Mouse (Mus musculus) midbrain, embryonic 12.5 days (tissue): ENCODE results near the gene Kcnj1. TPM values are rescaled to one million over a fixed set of nuclear protein-coding genes. Genes with fewer than 3 reads are reported as not detected.

Experiments used
- ATAC-seq: fragments of 200-750 bp; cut with Nextera tagmentation; 2 replicates; pipeline ENCODE4 v1.8.0; 2017; ENCODE audit warnings: low read depth, moderate TSS enrichment, moderate library complexity; ENCODE audit not compliant: low FRiP score
- H3K27ac ChIP-seq: fragments of 300-500 bp; sonication (generic); replicated peaks from 2 replicates; pipeline ENCODE4 v1.5.1; 2016; ENCODE audit warnings: mild to moderate bottlenecking
- H3K27me3 ChIP-seq: fragments of 300-500 bp; sonication (generic); 2 replicates; pipeline ENCODE4 v1.6.1; 2016; ENCODE audit warnings: mild to moderate bottlenecking
- H3K36me3 ChIP-seq: fragments of 300-500 bp; sonication (generic); 2 replicates; pipeline ENCODE4 v1.6.1; 2016
- H3K4me1 ChIP-seq: fragments of 300-500 bp; sonication (generic); 2 replicates; pipeline ENCODE4 v1.6.1; 2016
- H3K4me2 ChIP-seq: fragments of 300-500 bp; sonication (generic); replicated peaks from 2 replicates; pipeline ENCODE4 v1.6.1; 2016; ENCODE audit warnings: mild to moderate bottlenecking, moderate library complexity
- H3K4me3 ChIP-seq: fragments of 300-500 bp; sonication (generic); 2 replicates; pipeline ENCODE4 v1.5.1; 2016; ENCODE audit warnings: mild to moderate bottlenecking
- H3K9ac ChIP-seq: fragments of 300-500 bp; sonication (generic); replicated peaks from 2 replicates; pipeline ENCODE4 v1.6.1; 2016; ENCODE audit warnings: mild to moderate bottlenecking, moderate library complexity
- H3K9me3 ChIP-seq: fragments of 300-500 bp; sonication (generic); 2 replicates; pipeline ENCODE4 v1.6.1; 2016; ENCODE audit warnings: mild to moderate bottlenecking
- WGBS: fragments of 180-500 bp; shearing (Covaris S2); methylation state at CpG from one replicate; pipeline ENCODE4 v1.1.7; 2016; 5-methylcytosine and 5-hydroxymethylcytosine counted together
- polyA plus RNA-seq: library from polyadenylated mRNA; unstranded; fragments of >200 nt; fragmentation: Nextera tagmentation; extraction: Ambion mirVana; gene quantifications from 2 replicates; pipeline ENCODE4 v1.2.1, GENCODE M21; 2016

Kcnj1 gene
- not detected in 2 replicates for polyA plus RNA-seq

GRCm38 (mm10) chr9:32372202-32372601, at the start of gene Kcnj1:
Gene Kcnj1 (plus strand): TSS chr9:32372493.
- Histone ChIP-seq H3K36me3 (no peaks in the 10 kb centered on the region), H3K4me2 (no peak within 1 kb of the TSS), H3K4me1 (peaks cover 11% of the 10 kb centered on the region; the same call in 1 of the 2 replicates), H3K27ac (no peak within 1 kb of the TSS), H3K27me3 (no peaks in the 10 kb centered on the region), H3K4me3 (no peak within 1 kb of the TSS), H3K9me3 (no peaks in the 10 kb centered on the region), H3K9ac (no peak within 1 kb of the TSS)
- ATAC-seq: no peak
- WGBS: 92% methylated on average over 6 of the region's 6 CpGs

GRCm38 (mm10) chr9:32323610-32324009, 48.7 kb upstream of the Kcnj1 start:
- no peak overlapping the region for H3K4me3 ChIP-seq
- no peak for ATAC-seq
- WGBS: 66% methylated on average over 7 of the region's 7 CpGs
- H3K27me3 ChIP-seq: no peaks in the 10 kb centered on the region
- no peak overlapping the region for H3K27ac ChIP-seq
- H3K9me3 ChIP-seq: no peaks in the 10 kb centered on the region
- no peak overlapping the region for H3K9ac ChIP-seq
- H3K4me2 ChIP-seq: no peak overlapping the region
- H3K36me3 ChIP-seq: no peaks in the 10 kb centered on the region
- H3K4me1 ChIP-seq: peaks cover 5% of the 10 kb centered on the region; the same call in 1 of the 2 replicates

DNA sequence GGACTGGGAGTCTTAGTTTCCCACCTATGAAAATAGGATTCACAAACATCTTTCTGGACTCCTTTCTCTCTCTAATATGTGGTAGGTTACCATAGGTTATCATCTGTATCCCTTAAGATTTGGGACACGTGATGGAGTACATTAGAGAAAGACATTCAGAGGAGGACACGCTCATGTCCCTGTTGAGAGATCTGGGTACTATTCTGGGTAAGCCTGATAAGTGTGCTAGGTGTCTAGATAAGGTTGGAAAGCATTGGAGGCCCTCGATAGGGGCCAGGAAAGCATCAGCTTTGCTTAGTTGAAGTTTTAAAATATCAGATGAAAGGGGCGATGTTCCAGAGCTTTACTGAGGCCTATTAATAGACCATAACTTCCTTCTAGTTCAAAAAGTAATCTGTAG, 43.5 kb upstream of the Kcnj1 start:
- Histone ChIP-seq H3K36me3 (no peaks in the 10 kb centered on the region), H3K9me3 (no peaks in the 10 kb centered on the region), H3K4me3 (no peak overlapping the region), H3K27ac (no peak overlapping the region), H3K27me3 (no peaks in the 10 kb centered on the region), H3K4me1 (no peaks in the 10 kb centered on the region), H3K4me2 (no peak overlapping the region), H3K9ac (no peak overlapping the region)
- WGBS: 93% methylated on average over 4 of the region's 4 CpGs
- no peak for ATAC-seq

- Histone ChIP-seq H3K9me3 (no peaks in the 10 kb centered on the region), H3K9ac (no peak overlapping the region), H3K4me3 (no peak overlapping the region), H3K27me3 (no peaks in the 10 kb centered on the region), H3K36me3 (no peaks in the 10 kb centered on the region), H3K4me1 (no peaks in the 10 kb centered on the region), H3K27ac (no peak overlapping the region), H3K4me2 (no peak overlapping the region)
- WGBS: 75% methylated on average over 5 of the region's 5 CpGs
- ATAC-seq: no peak
Measured at GRCm38 (mm10) chr9:32331162-32331561, 41.1 kb upstream of the Kcnj1 start.

DNA sequence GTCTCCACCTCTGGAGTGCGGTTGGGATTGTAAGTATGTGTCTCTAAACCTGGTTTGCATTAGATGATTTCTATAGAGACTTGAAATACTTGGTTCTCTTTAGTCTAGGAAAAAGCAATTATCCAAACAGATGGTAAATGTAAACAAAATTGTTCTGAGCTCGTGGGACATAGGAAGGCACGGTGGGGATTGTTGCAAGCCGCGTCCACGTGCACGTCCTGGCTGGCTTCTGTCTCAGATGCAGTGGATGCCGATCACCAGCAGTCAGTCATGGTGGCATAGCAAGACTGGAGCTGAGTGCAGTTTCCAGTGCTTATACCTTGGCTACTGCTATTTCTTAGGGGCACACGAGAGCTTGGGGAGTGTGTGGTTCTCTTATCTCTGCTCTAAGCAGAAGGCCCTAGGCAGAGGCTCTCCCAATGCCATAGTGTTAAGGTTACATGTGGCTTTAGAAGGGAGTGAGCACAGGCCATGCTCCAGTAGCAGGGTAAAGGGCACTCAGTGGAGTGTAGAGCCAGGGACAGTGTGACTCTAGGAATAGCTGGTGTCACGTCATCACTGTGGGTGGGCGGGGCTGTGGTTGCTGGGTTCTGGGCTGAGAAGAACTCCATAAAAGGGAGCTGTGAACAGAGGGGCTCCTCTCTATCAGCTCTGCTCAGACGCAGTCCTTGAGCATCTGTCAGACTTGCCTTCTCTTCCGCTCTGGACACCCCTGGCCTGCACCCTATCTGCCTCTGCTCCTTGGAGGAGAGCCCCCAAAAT, 36.7 kb upstream of the Kcnj1 start:
- H3K27ac ChIP-seq: no peak overlapping the region
- no peaks in the 10 kb centered on the region for H3K36me3 ChIP-seq
- no peak overlapping the region for H3K9ac ChIP-seq
- no peak overlapping the region for H3K4me3 ChIP-seq
- WGBS: 83% methylated on average over 13 of the region's 13 CpGs
- H3K4me1 ChIP-seq: no peaks in the 10 kb centered on the region
- no peaks in the 10 kb centered on the region for H3K27me3 ChIP-seq
- H3K4me2 ChIP-seq: no peak overlapping the region
- H3K9me3 ChIP-seq: no peaks in the 10 kb centered on the region
- no peak for ATAC-seq

DNA sequence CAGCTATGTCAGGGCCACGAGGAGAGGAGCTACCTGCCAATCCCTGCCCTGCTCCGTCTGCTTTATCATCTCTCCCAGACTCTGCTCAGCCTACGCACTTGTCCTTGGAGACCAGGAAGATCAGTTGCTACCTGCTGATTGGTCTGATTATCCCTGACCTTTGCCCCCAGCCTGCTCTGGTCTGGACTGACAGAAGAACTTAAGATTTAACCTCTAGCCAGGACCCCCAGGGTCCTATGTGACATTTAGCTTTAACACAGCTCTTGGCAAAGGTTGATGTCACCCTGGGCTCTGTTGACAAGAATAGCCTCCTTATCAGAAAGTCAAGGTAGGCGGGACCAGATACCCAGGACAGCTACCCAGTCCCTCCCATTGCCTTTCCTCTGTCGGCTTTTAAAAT, 31.5 kb upstream of the Kcnj1 start:
- 59% methylated on average over 5 of the region's 5 CpGs for WGBS
- peaks cover 46% of the 10 kb centered on the region for H3K27me3 ChIP-seq
- H3K27ac ChIP-seq: no peak overlapping the region
- ATAC-seq: no peak
- no peak overlapping the region for H3K4me2 ChIP-seq
- H3K9ac ChIP-seq: no peak overlapping the region
- no peaks in the 10 kb centered on the region for H3K36me3 ChIP-seq
- H3K4me1 ChIP-seq: peaks cover 14% of the 10 kb centered on the region; the same call in 1 of the 2 replicates
- no peaks in the 10 kb centered on the region for H3K9me3 ChIP-seq
- H3K4me3 ChIP-seq: no peak overlapping the region

- Histone ChIP-seq H3K4me1 (peaks cover 14% of the 10 kb centered on the region; the same call in 1 of the 2 replicates), H3K36me3 (no peaks in the 10 kb centered on the region), H3K4me2 (no peak overlapping the region), H3K9ac (no peak overlapping the region), H3K27me3 (peaks cover 57% of the 10 kb centered on the region), H3K4me3 (no peak overlapping the region), H3K27ac (no peak overlapping the region), H3K9me3 (no peaks in the 10 kb centered on the region)
- 12% methylated on average over 8 of the region's 8 CpGs for WGBS
- no peak for ATAC-seq
Measured at GRCm38 (mm10) chr9:32342929-32343328, 29.4 kb upstream of the Kcnj1 start.

DNA sequence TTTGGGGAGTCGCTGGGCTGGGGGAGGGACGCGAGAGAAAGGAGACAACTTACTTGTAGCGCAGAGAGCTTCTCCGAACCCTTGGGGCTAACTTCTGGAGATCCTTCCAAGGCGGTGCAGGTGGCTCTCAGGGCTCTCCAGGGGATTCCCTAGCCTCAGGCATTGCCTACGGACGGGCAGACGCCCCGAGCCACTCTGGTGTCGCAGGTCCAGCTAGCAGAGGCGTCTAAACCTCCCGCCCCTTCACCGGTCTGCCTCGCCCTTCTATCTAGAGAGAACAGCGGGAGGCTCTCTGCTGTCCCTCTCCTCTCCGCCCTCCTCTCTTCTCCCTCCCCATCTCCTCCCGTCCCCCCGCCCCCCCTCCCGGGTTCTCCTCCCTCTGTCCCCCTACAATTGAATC, 28.2 kb upstream of the Kcnj1 start, which contains the start of gene Kcnj5:
Gene Kcnj5, minus strand, starts transcription at position 300 of the 400 bp plus-strand sequence.
- Histone ChIP-seq H3K9ac (peak within 1 kb of the TSS; percentile 41), H3K27ac (no peak within 1 kb of the TSS), H3K4me3 (peak within 1 kb of the TSS; percentile 37), H3K27me3 (peaks cover 63% of the 10 kb centered on the region), H3K4me2 (peak within 1 kb of the TSS; percentile 65), H3K4me1 (peaks cover 14% of the 10 kb centered on the region; the same call in 1 of the 2 replicates), H3K36me3 (no peaks in the 10 kb centered on the region), H3K9me3 (no peaks in the 10 kb centered on the region)
- ATAC-seq: peak; percentile 35; the same call in 1 of the 2 replicates
- 0% methylated on average over 19 of the region's 20 CpGs for WGBS

DNA sequence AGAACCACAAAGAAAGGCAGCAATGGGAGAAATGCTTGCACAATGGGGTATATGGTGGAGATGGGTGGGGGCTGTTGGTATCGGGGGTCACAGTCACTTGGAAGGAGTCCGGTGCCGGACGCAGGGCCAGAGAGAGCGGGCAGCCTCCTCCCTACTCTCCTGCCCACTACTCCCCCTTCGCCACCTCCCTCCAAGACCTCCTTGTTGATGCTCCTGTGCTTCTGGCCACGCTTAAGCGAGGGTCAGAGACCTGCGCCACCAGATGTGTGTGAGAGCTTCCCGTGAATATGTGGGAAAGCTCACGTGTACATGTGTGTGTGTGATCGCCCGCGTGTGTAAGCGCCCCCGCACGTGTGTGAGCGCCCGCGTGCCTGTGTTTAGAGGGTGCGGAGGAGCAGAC, 27.8 kb upstream of the Kcnj1 start:
- peak overlapping the region; percentile 65 for H3K4me2 ChIP-seq
- H3K4me3 ChIP-seq: peak overlapping the region; percentile 37
- H3K27me3 ChIP-seq: peaks cover 63% of the 10 kb centered on the region
- peak overlapping the region; percentile 41 for H3K9ac ChIP-seq
- peaks cover 14% of the 10 kb centered on the region; the same call in 1 of the 2 replicates for H3K4me1 ChIP-seq
- 1% methylated on average over 21 of the region's 21 CpGs for WGBS
- no peak overlapping the region for H3K27ac ChIP-seq
- ATAC-seq: peak; percentile 35
- no peaks in the 10 kb centered on the region for H3K36me3 ChIP-seq
- H3K9me3 ChIP-seq: no peaks in the 10 kb centered on the region

- no peaks in the 10 kb centered on the region for H3K9me3 ChIP-seq
- H3K9ac ChIP-seq: no peak overlapping the region
- H3K4me3 ChIP-seq: no peak overlapping the region
- H3K27me3 ChIP-seq: peaks cover 51% of the 10 kb centered on the region
- no peak for ATAC-seq
- 67% methylated on average over 8 of the region's 8 CpGs for WGBS
- H3K4me1 ChIP-seq: peaks cover 22% of the 10 kb centered on the region; the same call in 1 of the 2 replicates
- no peak overlapping the region for H3K4me2 ChIP-seq
- no peaks in the 10 kb centered on the region for H3K36me3 ChIP-seq
- H3K27ac ChIP-seq: no peak overlapping the region
Measured at GRCm38 (mm10) chr9:32348096-32348495, 24.2 kb upstream of the Kcnj1 start.

DNA sequence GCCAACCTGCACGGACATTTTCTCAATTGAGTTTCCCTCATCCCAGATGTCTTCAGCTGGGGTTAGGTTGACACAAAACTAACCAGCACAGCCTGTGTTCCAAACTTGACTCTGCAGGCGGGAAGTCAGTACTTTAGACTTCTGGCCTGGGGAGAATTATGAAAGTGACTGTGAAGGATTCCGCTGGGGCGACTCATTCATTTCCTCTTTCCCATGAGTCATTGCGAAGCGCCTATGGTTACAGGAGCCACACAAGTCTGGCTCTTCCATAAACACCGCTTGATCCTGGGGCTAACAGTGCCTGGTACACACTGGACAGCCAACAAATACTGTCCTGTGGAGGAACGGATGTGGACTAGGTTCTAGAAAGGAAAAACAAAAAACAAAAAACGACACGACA, 22.9 kb upstream of the Kcnj1 start:
- H3K4me1 ChIP-seq: peaks cover 14% of the 10 kb centered on the region; the same call in 1 of the 2 replicates
- H3K4me3 ChIP-seq: no peak overlapping the region
- H3K9ac ChIP-seq: no peak overlapping the region
- peaks cover 38% of the 10 kb centered on the region for H3K27me3 ChIP-seq
- no peak overlapping the region for H3K4me2 ChIP-seq
- H3K36me3 ChIP-seq: no peaks in the 10 kb centered on the region
- no peaks in the 10 kb centered on the region for H3K9me3 ChIP-seq
- H3K27ac ChIP-seq: no peak overlapping the region
- WGBS: 91% methylated on average over 10 of the region's 10 CpGs
- ATAC-seq: no peak

DNA sequence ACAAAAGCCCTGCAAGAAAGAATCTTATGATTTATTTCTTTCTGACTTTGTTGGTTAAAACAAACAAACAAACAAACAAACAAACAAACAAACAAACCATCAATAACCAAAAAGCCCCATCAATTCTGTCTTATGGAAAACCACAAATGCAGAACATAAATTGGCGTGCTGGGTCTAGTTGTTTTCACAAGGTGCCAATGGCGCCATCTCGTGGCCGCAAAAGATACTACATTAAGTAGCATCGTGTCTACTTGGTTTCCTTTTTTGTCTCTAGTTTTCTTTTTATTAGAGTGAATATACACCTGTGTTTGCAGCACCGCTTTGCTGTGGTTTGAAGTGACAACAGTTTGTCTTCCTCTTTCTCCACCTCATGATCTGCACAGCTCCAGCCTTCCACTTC, 22.0 kb upstream of the Kcnj1 start:
- no peaks in the 10 kb centered on the region for H3K9me3 ChIP-seq
- ATAC-seq: no peak
- H3K9ac ChIP-seq: no peak overlapping the region
- H3K27ac ChIP-seq: no peak overlapping the region
- no peak overlapping the region for H3K4me3 ChIP-seq
- no peak overlapping the region for H3K4me2 ChIP-seq
- WGBS: 6% methylated on average over 6 of the region's 6 CpGs
- H3K36me3 ChIP-seq: no peaks in the 10 kb centered on the region
- H3K27me3 ChIP-seq: peaks cover 28% of the 10 kb centered on the region
- H3K4me1 ChIP-seq: 0 out of 2 replicates have a peak, but pooled peaks cover 8% of the 10 kb centered on the region
